Mouse (Mus musculus) CH12.LX (cell line): ENCODE results near the gene Mllt10. TPM values are rescaled to one million over a fixed set of nuclear protein-coding genes. Genes with fewer than 3 reads are reported as not detected.
A peak's percentile ranks its signal among the peaks of the same experiment; 100 is the strongest.

Experiments used
- DNase-seq: peaks from one replicate; pipeline ENCODE4 v3.0.0-alpha.2; 2013; ENCODE audit errors: extremely low read depth
- H3K27ac ChIP-seq: 2 replicates; pipeline ENCODE4 v1.5.1; 2012; ENCODE audit warnings: low read depth, mild to moderate bottlenecking, control low read depth, moderate library complexity; ENCODE audit not compliant: insufficient read depth
- H3K27me3 ChIP-seq: replicated peaks from 2 replicates; pipeline ENCODE3; 2012; ENCODE audit warnings: inconsistent platforms
- H3K36me3 ChIP-seq, 2 experiments: replicated peaks in 1 of 2; 2 replicates each; pipeline versions ENCODE3 to v1.6.1; 2012; ENCODE audit warnings: inconsistent platforms in 1 of 2, low read length in 1 of 2, mild to moderate bottlenecking in 1 of 2, mixed read lengths in 1 of 2, moderate library complexity in 1 of 2; ENCODE audit not compliant: control insufficient read depth in 1 of 2, insufficient read depth in 1 of 2
- H3K4me1 ChIP-seq, 2 experiments: 2 replicates each; pipeline ENCODE4 v1.6.1; 2012; ENCODE audit warnings: inconsistent platforms in 1 of 2, moderate library complexity in 1 of 2; ENCODE audit not compliant: insufficient read depth in 2 of 2, control insufficient read depth in 1 of 2
- H3K4me2 ChIP-seq: 2 replicates; pipeline ENCODE4 v1.6.1; 2012; ENCODE audit warnings: low read depth, mild to moderate bottlenecking, control low read depth; ENCODE audit not compliant: poor library complexity, insufficient read depth, severe bottlenecking
- H3K4me3 ChIP-seq, 3 experiments: fragments of 150-350 bp in 1 of 3; sonication (generic) in 1 of 3; replicated peaks in 1 of 3; 2 replicates each; pipeline versions ENCODE3 to v1.5.1; 2011 to 2012; ENCODE audit warnings: low read depth in 2 of 3, low read length in 2 of 3, mild to moderate bottlenecking in 2 of 3, moderate library complexity in 2 of 3, control low read depth in 1 of 3, improper control_type of control experiment in 1 of 3, inconsistent platforms in 1 of 3, mixed read lengths in 1 of 3; ENCODE audit not compliant: poor library complexity in 1 of 3
- H3K79me2 ChIP-seq: replicated peaks from 2 replicates; pipeline ENCODE4 v1.6.1; 2012; ENCODE audit warnings: mild to moderate bottlenecking, moderate library complexity; ENCODE audit not compliant: control insufficient read depth, poor library complexity, insufficient read depth, severe bottlenecking; ENCODE audit errors: extremely low read depth
- H3K9ac ChIP-seq: 2 replicates; pipeline ENCODE4 v1.6.1; 2012; ENCODE audit warnings: low read depth, mild to moderate bottlenecking, control low read depth, moderate library complexity; ENCODE audit not compliant: insufficient read depth
- H3K9me3 ChIP-seq: replicated peaks from 2 replicates; pipeline ENCODE3; 2012; ENCODE audit warnings: low read length, inconsistent platforms, mixed read lengths
- CHD1 ChIP-seq: IDR thresholded peaks from 2 replicates; pipeline ENCODE4 v1.6.1; 2012; ENCODE audit warnings: low read depth, low read length, improper control_type of control experiment, inconsistent platforms
- CHD2 ChIP-seq: IDR thresholded peaks from 2 replicates; pipeline ENCODE4 v1.6.1; 2011; ENCODE audit warnings: low read length, improper control_type of control experiment
- E2F4 ChIP-seq: IDR thresholded peaks from 2 replicates; pipeline ENCODE4 v1.6.1; 2011; ENCODE audit warnings: low read depth, low read length, improper control_type of control experiment; ENCODE audit not compliant: insufficient replicate concordance
- ELF1 ChIP-seq: IDR thresholded peaks from 2 replicates; pipeline ENCODE4 v1.6.1; 2014; ENCODE audit warnings: low read depth, mild to moderate bottlenecking, inconsistent platforms, low read length, improper control_type of control experiment
- EP300 ChIP-seq: IDR thresholded peaks from 2 replicates; pipeline ENCODE4 v1.6.1; 2011; ENCODE audit warnings: low read length, improper control_type of control experiment
- GABPA ChIP-seq: IDR thresholded peaks from 2 replicates; pipeline ENCODE4 v1.6.1; 2012; ENCODE audit warnings: low read depth, low read length, improper control_type of control experiment, inconsistent platforms; ENCODE audit not compliant: insufficient replicate concordance
- HCFC1 ChIP-seq: IDR thresholded peaks from 2 replicates; pipeline ENCODE4 v1.6.1; 2012; ENCODE audit warnings: low read depth, mild to moderate bottlenecking, inconsistent platforms, low read length, improper control_type of control experiment
- IRF4 ChIP-seq: IDR thresholded peaks from 2 replicates; pipeline ENCODE4 v1.6.1; 2014; ENCODE audit warnings: low read depth, mild to moderate bottlenecking, inconsistent platforms, low read length, improper control_type of control experiment
- JUN ChIP-seq: IDR thresholded peaks from 2 replicates; pipeline ENCODE4 v1.6.1; 2011; ENCODE audit warnings: low read depth, mild to moderate bottlenecking, low read length, improper control_type of control experiment, moderate library complexity; ENCODE audit not compliant: insufficient read depth
- JUND ChIP-seq: conservative IDR thresholded peaks from 2 replicates; pipeline ENCODE4 v1.6.1; 2011; ENCODE audit warnings: low read depth, low read length, improper control_type of control experiment
- MAX ChIP-seq: IDR thresholded peaks from 2 replicates; pipeline ENCODE4 v1.6.1; 2011; ENCODE audit warnings: low read length, improper control_type of control experiment
- MAZ ChIP-seq: IDR thresholded peaks from 2 replicates; pipeline ENCODE4 v1.6.1; 2012; ENCODE audit warnings: low read depth, mild to moderate bottlenecking, inconsistent platforms, low read length, improper control_type of control experiment, moderate library complexity
- MEF2A ChIP-seq: IDR thresholded peaks from 2 replicates; pipeline ENCODE4 v1.6.1; 2014; ENCODE audit warnings: low read depth, mild to moderate bottlenecking, inconsistent platforms, low read length, improper control_type of control experiment, borderline replicate concordance
- NELFE ChIP-seq: IDR thresholded peaks from 2 replicates; pipeline ENCODE4 v1.6.1; 2011; ENCODE audit warnings: low read depth, low read length, improper control_type of control experiment
- PAX5 ChIP-seq: IDR thresholded peaks from 2 replicates; pipeline ENCODE4 v1.6.1; 2012; ENCODE audit warnings: low read length, inconsistent platforms, mixed read lengths
- POLR2AphosphoS2 ChIP-seq: IDR thresholded peaks from 2 replicates; pipeline ENCODE4 v1.6.1; 2011; ENCODE audit warnings: low read depth, low read length, improper control_type of control experiment
- SIN3A ChIP-seq: IDR thresholded peaks from 2 replicates; pipeline ENCODE4 v1.6.1; 2012; ENCODE audit warnings: low read length, improper control_type of control experiment, inconsistent platforms
- SMC3 ChIP-seq: IDR thresholded peaks from 2 replicates; pipeline ENCODE4 v1.6.1; 2011; ENCODE audit warnings: low read depth, low read length, improper control_type of control experiment
- TCF12 ChIP-seq: IDR thresholded peaks from 2 replicates; pipeline ENCODE4 v1.6.1; 2014; ENCODE audit warnings: low read depth, mild to moderate bottlenecking, inconsistent platforms, low read length, improper control_type of control experiment
- ZC3H11A ChIP-seq: IDR thresholded peaks from 2 replicates; pipeline ENCODE4 v1.6.1; 2012; ENCODE audit warnings: low read depth, mild to moderate bottlenecking, inconsistent platforms, low read length, improper control_type of control experiment
- ZKSCAN1 ChIP-seq: IDR thresholded peaks from 2 replicates; pipeline ENCODE4 v1.6.1; 2012; ENCODE audit warnings: low read depth, inconsistent platforms, low read length, improper control_type of control experiment, borderline replicate concordance
- ZNF384 ChIP-seq: IDR thresholded peaks from 2 replicates; pipeline ENCODE4 v1.6.1; 2012; ENCODE audit warnings: low read depth, low read length, improper control_type of control experiment, inconsistent platforms
- dilution Hi-C: fragments of 300-500 bp; cut with MboI; formaldehyde crosslinking; loops from 2 replicates; pipeline ENCODE4 v1.14.3; 2020; ENCODE audit warnings: low sequenced_read_pairs; ENCODE audit not compliant: extremely low pct_unique_long_range_greater_than_20kb, extremely low pct_ligation_motif_present
- in situ Hi-C: fragments of 300-500 bp; cut with MboI; formaldehyde crosslinking; loops from 3 replicates; pipeline ENCODE4 v1.14.3; 2019; ENCODE audit warnings: low sequenced_read_pairs, low pct_ligation_motif_present, low pct_unique_long_range_greater_than_20kb, mixed read lengths
- polyA plus RNA-seq: library from polyadenylated mRNA; unstranded; fragments of >175 nt; gene quantifications from 2 replicates; pipeline ENCODE4 v1.2.1, GENCODE M21; 2012; ENCODE audit warnings: low read depth; ENCODE audit not compliant: insufficient read length
- total RNA-seq, 2 experiments: library from RNA; depleted of rRNA; stranded (reverse); fragments of 300-350 nt in 1 of 2; fragments of >200 nt in 1 of 2; gene quantifications; 2 replicates each; pipeline ENCODE4 v1.2.3; 2012 to 2014

Mllt10 gene
- total and polyA plus RNA-seq, 3 experiments = 22.0 to 39.2 (median 27.2) TPM

DNA sequence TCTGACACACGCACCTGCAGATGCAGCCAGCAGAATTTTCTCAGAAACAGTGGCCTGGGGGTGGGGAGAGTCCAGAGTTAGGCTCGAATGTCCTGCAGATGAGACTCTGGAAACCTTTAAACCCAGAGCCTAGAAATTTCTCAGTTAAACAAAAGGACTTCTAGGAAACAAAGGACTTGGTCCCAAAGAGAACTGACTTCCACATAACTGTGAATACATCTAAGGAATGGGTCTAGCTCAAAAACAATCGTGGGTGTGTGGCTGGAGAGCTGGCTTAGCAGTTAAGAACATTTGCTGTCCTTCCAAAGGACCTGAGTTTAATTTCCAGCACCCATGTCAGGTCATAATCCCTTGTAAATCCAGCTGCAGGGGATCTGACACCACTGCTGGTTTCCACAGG lies 39.5 kb upstream of the Mllt10 start:
- peaks cover 0 to 9% of the 10 kb centered on the region in 2 experiments; a peak in 2 of 4 replicates for H3K4me1 ChIP-seq
- H3K4me3 ChIP-seq = no peak overlapping the region
- dilution Hi-C loops = no loop called here
- in situ Hi-C loops = no loop called here
- H3K9ac ChIP-seq = no peak overlapping the region
- no peak for DNase-seq
- no peak overlapping the region for H3K4me2 ChIP-seq
- no peak overlapping the region for H3K27ac ChIP-seq
- H3K79me2 ChIP-seq = no peaks in the 10 kb centered on the region
- peaks cover 9% of the 10 kb centered on the region for H3K9me3 ChIP-seq
- no peak for TF ChIP-seq GABPA
- H3K36me3 ChIP-seq = no peaks in the 10 kb centered on the region
- no peaks in the 10 kb centered on the region for H3K27me3 ChIP-seq

DNA sequence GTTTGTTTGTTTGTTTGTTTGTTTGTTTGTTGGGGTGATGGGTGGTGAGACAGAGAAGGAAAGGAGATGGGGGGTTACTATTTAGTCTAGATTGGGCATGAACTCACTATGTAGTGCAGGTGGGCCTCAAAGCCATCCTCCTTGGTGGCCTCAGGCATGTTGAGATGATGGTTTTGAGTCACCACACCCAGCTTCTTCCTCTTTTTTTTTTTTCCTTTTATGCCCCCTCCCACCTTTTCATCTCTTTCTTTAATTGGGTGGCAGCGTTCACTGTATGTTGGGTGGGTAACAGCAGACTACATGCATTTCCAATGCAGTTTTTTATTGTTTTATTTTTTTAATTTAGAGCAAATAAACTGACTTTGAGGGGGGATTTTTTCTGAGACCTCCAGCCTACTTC lies 38.4 kb upstream of the Mllt10 start:
- in situ Hi-C loops (no loop called here), dilution Hi-C loops (no loop called here)
- Histone ChIP-seq H3K36me3 (no peaks in the 10 kb centered on the region), H3K9me3 (peaks cover 9% of the 10 kb centered on the region), H3K27me3 (no peaks in the 10 kb centered on the region), H3K4me3 (no peak overlapping the region), H3K27ac (no peak overlapping the region), H3K79me2 (no peaks in the 10 kb centered on the region), H3K9ac (no peak overlapping the region), H3K4me2 (no peak overlapping the region), H3K4me1 (peaks cover 0 to 9% of the 10 kb centered on the region in 2 experiments; a peak in 2 of 4 replicates)
- TF ChIP-seq POLR2AphosphoS2 (no peak), GABPA (no peak), MAX (no peak), NELFE (no peak), EP300 (peak; percentile 80), ELF1 (no peak), MAZ (no peak), JUN (peak; percentile 11; the same call in 1 of the 2 replicates), ZNF384 (peak; percentile 87), JUND (peak; percentile 69), IRF4 (peak; percentile 74)
- DNase-seq = peak; percentile 55

DNA sequence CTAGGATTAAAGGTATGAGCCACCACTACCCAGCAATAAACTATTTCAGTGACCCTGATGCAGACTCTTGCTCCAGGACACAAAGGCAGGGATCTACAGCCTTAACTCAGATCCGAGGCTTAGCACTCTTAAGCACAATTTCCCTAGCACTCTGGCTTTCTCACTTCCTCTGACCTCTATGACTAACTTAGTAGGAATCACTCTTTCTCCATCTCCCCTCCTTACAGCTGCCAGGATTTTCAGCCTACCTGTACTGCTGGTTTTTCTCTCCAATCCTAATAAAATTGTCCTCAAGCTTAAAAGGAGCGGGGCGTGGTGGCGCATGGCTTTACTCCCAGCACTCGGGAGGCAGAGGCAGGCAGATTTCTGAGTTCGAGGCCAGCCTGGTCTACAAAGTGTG lies 37.7 kb upstream of the Mllt10 start:
- H3K4me2 ChIP-seq = no peak overlapping the region
- H3K4me3 ChIP-seq = no peak overlapping the region
- peaks cover 0 to 9% of the 10 kb centered on the region in 2 experiments; a peak in 2 of 4 replicates for H3K4me1 ChIP-seq
- H3K27ac ChIP-seq = no peak overlapping the region
- dilution Hi-C loops = no loop called here
- no peaks in the 10 kb centered on the region for H3K36me3 ChIP-seq
- H3K79me2 ChIP-seq = no peaks in the 10 kb centered on the region
- TF ChIP-seq MAX (no peak), ZKSCAN1 (no peak), MAZ (no peak), POLR2AphosphoS2 (no peak), ZNF384 (no peak), PAX5 (no peak), SMC3 (no peak), HCFC1 (no peak), MEF2A (no peak), CHD1 (no peak), TCF12 (no peak), E2F4 (no peak), ZC3H11A (no peak), NELFE (no peak), IRF4 (no peak), CHD2 (no peak), SIN3A (no peak)
- TF ChIP-seq, all 38 proteins: peak for 0
- no peak for DNase-seq
- in situ Hi-C loops = no loop called here
- Histone ChIP-seq H3K27me3 (no peaks in the 10 kb centered on the region), H3K9ac (no peak overlapping the region), H3K9me3 (peaks cover 9% of the 10 kb centered on the region)
